Mouse (Mus musculus): ENCODE measurements around the gene Tagln2. TPM values are rescaled to one million over a fixed set of nuclear protein-coding genes. Genes with fewer than 3 reads are reported as not detected.

Tagln2 gene
- total and polyA plus RNA-seq, 3 experiments: 100 to 581 (median 332) TPM

- H3K27me3 ChIP-seq (ENCODE audit: control insufficient read depth in 1 of 2, insufficient read depth in 2 of 2, low read length in 2 of 2): no peaks in the 10 kb centered on the region
- TF ChIP-seq POLR2AphosphoS2 (IDR thresholded peaks at IDR 0.05; ENCODE audit: low read length): no peak
- 0 out of 2 replicates have a peak, but pooled peaks have one; percentile 10 for TF ChIP-seq ETS1 (IDR thresholded peaks at IDR 0.05; ENCODE audit: low read depth, low read length)
- 0 out of 4 replicates have a peak, but pooled peaks of 1 of the 2 experiments have one; percentile 2 for TF ChIP-seq POLR2A (IDR thresholded peaks at IDR 0.05; ENCODE audit: control insufficient read depth in 1 of 2, insufficient read depth in 1 of 2, low read depth in 1 of 2, low read length in 2 of 2, poor library complexity in 1 of 2)
- no peak for TF ChIP-seq UBTF (IDR thresholded peaks at IDR 0.05; ENCODE audit: borderline replicate concordance, insufficient read depth, low read depth, low read length)
- H3K9me3 ChIP-seq (replicated peaks; ENCODE audit: insufficient read depth, low read length): no peaks in the 10 kb centered on the region
- DNase-seq (ENCODE audit: low read depth, low spot score): peak; percentile 59
- H3K36me3 ChIP-seq (ENCODE audit: control insufficient read depth in 1 of 2, insufficient read depth in 2 of 2, low read length in 2 of 2): peaks cover 0 to 38% of the 10 kb centered on the region in 2 experiments; a peak in 2 of 4 replicates
- H3K9ac ChIP-seq (ENCODE audit: control insufficient read depth, low read depth, low read length, poor library complexity, severe bottlenecking): peak overlapping the region; percentile 25; the same call in 1 of the 2 replicates
- peaks cover 12 to 53% of the 10 kb centered on the region in 2 experiments for H3K4me1 ChIP-seq (ENCODE audit: control insufficient read depth in 1 of 2, insufficient read depth in 2 of 2, low read length in 2 of 2)
- H3K27ac ChIP-seq (ENCODE audit: control insufficient read depth, low read depth, low read length): 0 out of 2 replicates have a peak overlapping the region, but pooled peaks have one; percentile 11
- H3K4me3 ChIP-seq (ENCODE audit: control insufficient read depth in 1 of 2, insufficient read depth in 1 of 2, low read depth in 2 of 2, low read length in 2 of 2): no peak overlapping the region
- H3K79me2 ChIP-seq (ENCODE audit: control insufficient read depth, insufficient read depth, low read length, poor library complexity): peaks cover 43% of the 10 kb centered on the region
These were observed 3.5 kb downstream of the Tagln2 start for GRCm38 (mm10) chr1:172503111-172503997.

DNA sequence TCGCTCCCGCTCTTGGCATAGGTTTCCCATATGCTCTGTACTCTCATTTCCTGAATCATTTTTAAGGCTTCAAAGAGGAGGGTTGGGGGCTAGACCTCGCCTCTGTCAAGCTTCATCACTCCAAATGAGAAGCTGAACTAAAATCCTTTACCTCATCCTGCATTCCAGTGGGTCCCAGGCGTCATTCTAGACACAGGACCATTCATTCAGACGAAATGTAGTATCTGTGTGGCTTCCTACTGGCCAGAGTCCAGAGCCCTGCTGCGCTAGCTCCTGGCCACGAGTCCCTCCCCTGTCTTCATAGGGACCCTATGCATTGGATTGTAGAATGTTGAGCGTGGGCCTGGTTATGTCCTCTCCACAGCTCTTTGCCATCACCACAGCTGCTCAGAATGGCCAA is 4.9 kb downstream of the Tagln2 start:
- no peaks in the 10 kb centered on the region for H3K27me3 ChIP-seq (ENCODE audit: control insufficient read depth in 1 of 2, insufficient read depth in 2 of 2, low read length in 2 of 2)
- no peak overlapping the region for H3K9ac ChIP-seq (ENCODE audit: control insufficient read depth, low read depth, low read length, poor library complexity, severe bottlenecking)
- TF ChIP-seq USF2 (IDR thresholded peaks at IDR 0.05; ENCODE audit: borderline replicate concordance in 1 of 2, insufficient read depth in 1 of 2, low read depth in 1 of 2, low read length in 2 of 2): no peak
- peaks cover 43% of the 10 kb centered on the region for H3K79me2 ChIP-seq (ENCODE audit: control insufficient read depth, insufficient read depth, low read length, poor library complexity)
- DNase-seq (ENCODE audit: low read depth, low spot score): no peak
- H3K4me3 ChIP-seq (ENCODE audit: control insufficient read depth in 1 of 2, insufficient read depth in 1 of 2, low read depth in 2 of 2, low read length in 2 of 2): no peak overlapping the region
- peaks cover 0 to 42% of the 10 kb centered on the region in 2 experiments; a peak in 2 of 4 replicates for H3K36me3 ChIP-seq (ENCODE audit: control insufficient read depth in 1 of 2, insufficient read depth in 2 of 2, low read length in 2 of 2)
- H3K4me1 ChIP-seq (ENCODE audit: control insufficient read depth in 1 of 2, insufficient read depth in 2 of 2, low read length in 2 of 2): peaks cover 15 to 54% of the 10 kb centered on the region in 2 experiments
- H3K9me3 ChIP-seq (replicated peaks; ENCODE audit: insufficient read depth, low read length): no peaks in the 10 kb centered on the region
- H3K27ac ChIP-seq (ENCODE audit: control insufficient read depth, low read depth, low read length): no peak overlapping the region

DNA sequence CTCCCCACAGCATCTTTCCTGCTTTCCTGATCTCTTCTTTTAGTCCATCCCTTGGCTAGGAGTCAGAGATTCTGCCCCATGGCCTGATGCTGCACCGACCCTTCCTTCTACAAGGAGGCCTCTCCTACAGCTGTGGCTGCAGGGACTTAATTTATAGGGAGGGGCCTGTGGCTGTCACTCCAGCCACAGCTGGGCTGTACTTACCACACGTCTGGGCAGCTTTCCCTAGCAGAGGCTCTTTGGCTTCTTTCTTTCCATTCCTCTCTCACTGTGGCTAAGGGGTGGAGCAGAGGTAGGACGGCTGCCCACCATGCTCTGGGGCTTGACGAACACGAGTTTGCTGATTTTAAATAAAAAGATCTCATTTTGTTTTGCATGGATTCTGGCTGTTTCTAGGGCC is 7.2 kb downstream of the Tagln2 start:
- H3K36me3 ChIP-seq (ENCODE audit: control insufficient read depth in 1 of 2, insufficient read depth in 2 of 2, low read length in 2 of 2): peaks cover 0 to 34% of the 10 kb centered on the region in 2 experiments; a peak in 2 of 4 replicates

More for the DNA sequence above, 7.2 kb downstream of the Tagln2 start:
- no peak overlapping the region for H3K27ac ChIP-seq (ENCODE audit: control insufficient read depth, low read depth, low read length)
- H3K9ac ChIP-seq (ENCODE audit: control insufficient read depth, low read depth, low read length, poor library complexity, severe bottlenecking): no peak overlapping the region
- H3K27me3 ChIP-seq (ENCODE audit: control insufficient read depth in 1 of 2, insufficient read depth in 2 of 2, low read length in 2 of 2): no peaks in the 10 kb centered on the region
- TF ChIP-seq MYB (IDR thresholded peaks at IDR 0.05; ENCODE audit: low read depth, low read length) (no peak), POLR2A (IDR thresholded peaks at IDR 0.05; ENCODE audit: control insufficient read depth in 1 of 2, insufficient read depth in 1 of 2, low read depth in 1 of 2, low read length in 2 of 2, poor library complexity in 1 of 2) (no peak), POLR2AphosphoS2 (IDR thresholded peaks at IDR 0.05; ENCODE audit: low read length) (no peak), E2F4 (IDR thresholded peaks at IDR 0.05; ENCODE audit: borderline replicate concordance, low read depth, low read length) (no peak), ETS1 (IDR thresholded peaks at IDR 0.05; ENCODE audit: low read depth, low read length) (no peak), RCOR1 (IDR thresholded peaks at IDR 0.05; ENCODE audit: low read depth, low read length) (no peak), NRF1 (IDR thresholded peaks at IDR 0.05; ENCODE audit: insufficient read depth, low read depth, low read length, poor library complexity, severe bottlenecking) (no peak)
- H3K9me3 ChIP-seq (replicated peaks; ENCODE audit: insufficient read depth, low read length): no peaks in the 10 kb centered on the region
- peaks cover 13 to 44% of the 10 kb centered on the region in 2 experiments for H3K4me1 ChIP-seq (ENCODE audit: control insufficient read depth in 1 of 2, insufficient read depth in 2 of 2, low read length in 2 of 2)
- DNase-seq (ENCODE audit: low read depth, low spot score): no peak
- peaks cover 24% of the 10 kb centered on the region for H3K79me2 ChIP-seq (ENCODE audit: control insufficient read depth, insufficient read depth, low read length, poor library complexity)
- H3K4me3 ChIP-seq (ENCODE audit: control insufficient read depth in 1 of 2, insufficient read depth in 1 of 2, low read depth in 2 of 2, low read length in 2 of 2): no peak overlapping the region

Measured in MEL (cell line).